Comparison of ENCODE assay signal across 9 mouse cellular contexts in genomic region chr9:65587270-65587572, GRCm38 (mm10). TPM values are rescaled to one million over a fixed set of nuclear protein-coding genes. Genes with fewer than 3 reads are reported as not detected.
DNase-seq lines count a peak whose midpoint lies in the region; ATAC-seq and TF ChIP-seq lines count a peak whose summit lies in the region.
"Had no signal": no experiment of that assay in that cellular context is flagged by ENCODE, and none has a peak within 500 bp of the region (broad histone marks: within the 10 kb centered on the region; RNA-seq: fewer than 3 reads in every experiment).

No protein-coding gene starts in this region.

- WGBS in lung, embryonic 15.5 days = under 1% methylated on average over 6 of the region's 6 CpGs
- under 1% methylated on average over 6 of the region's 6 CpGs for WGBS in forebrain, embryonic 10.5 days
- WGBS in limb, embryonic 14.5 days = 0% methylated on average over 6 of the region's 6 CpGs
- 0% methylated on average over 6 of the region's 6 CpGs for WGBS in olfactory bulb, adult 2 months

- no peak overlapping the region for H3K27ac ChIP-seq in lung, embryonic 15.5 days
- H3K27ac ChIP-seq in forebrain, embryonic 10.5 days = peak overlapping the region; percentile 92
- no peak overlapping the region for H3K27ac ChIP-seq in limb, embryonic 14.5 days (replicated peaks; ENCODE audit: low read depth, low read length)
- no peak overlapping the region for H3K27ac ChIP-seq in olfactory bulb, adult 2 months (ENCODE audit: insufficient read depth, low read depth, low read length)

- TF ChIP-seq CTCF in olfactory bulb, adult 2 months (IDR thresholded peaks at IDR 0.05; ENCODE audit: insufficient read depth, low read depth, low read length) = no peak

- no peak for DNase-seq in lung, postnatal 10 days
- no peak for DNase-seq in forebrain, embryonic 10.5 days (ENCODE audit: extremely low spot score, low spot score)
- no peak for DNase-seq in limb, embryonic 14.5 days (ENCODE audit: low spot score)
- no peak for DNase-seq in left cerebral cortex, postnatal 14 days (ENCODE audit: low spot score in 2 of 2)
- no peak for DNase-seq in spleen, adult 12 weeks (ENCODE audit: low spot score)
- no peak for DNase-seq in adrenal gland, adult (ENCODE audit: inconsistent age in 2 of 2, low spot score in 1 of 2)

- H3K9me3 ChIP-seq in lung, embryonic 15.5 days = no peaks in the 10 kb centered on the region
- H3K9me3 ChIP-seq in forebrain, embryonic 10.5 days = no peaks in the 10 kb centered on the region
- no peaks in the 10 kb centered on the region for H3K9me3 ChIP-seq in limb, embryonic 14.5 days (ENCODE audit: control insufficient read depth, low read length)

- H3K9ac ChIP-seq in lung, embryonic 15.5 days = peak overlapping the region; percentile 61
- H3K9ac ChIP-seq in limb, embryonic 14.5 days (ENCODE audit: low read depth, low read length, severe bottlenecking) = peak overlapping the region; percentile 69

- H3K4me3 ChIP-seq in lung, embryonic 15.5 days = peak overlapping the region; percentile 63
- H3K4me3 ChIP-seq in forebrain, embryonic 10.5 days = peak overlapping the region; percentile 86
- peak overlapping the region; percentile 56 for H3K4me3 ChIP-seq in limb, embryonic 14.5 days (replicated peaks; ENCODE audit: low read length)
- peak overlapping the region; percentile 42 for H3K4me3 ChIP-seq in olfactory bulb, adult 2 months (ENCODE audit: insufficient read depth, low read depth, low read length)

- intact Hi-C loops in left cerebral cortex, postnatal 14 days (cut with DNase I) = no loop called here

- H3K36me3 ChIP-seq in lung, embryonic 15.5 days = peaks cover 18% of the 10 kb centered on the region
- peaks cover 36% of the 10 kb centered on the region for H3K36me3 ChIP-seq in forebrain, embryonic 10.5 days (replicated peaks)
- H3K36me3 ChIP-seq in limb, embryonic 14.5 days (ENCODE audit: control insufficient read depth, insufficient read depth, low read length) = peaks cover 8% of the 10 kb centered on the region

- TF ChIP-seq POLR2A in limb, embryonic 14.5 days (IDR thresholded peaks at IDR 0.05; ENCODE audit: borderline replicate concordance, extremely low read depth, insufficient read depth, insufficient read length) = no peak
- no peak for TF ChIP-seq POLR2A in olfactory bulb, adult 2 months (IDR thresholded peaks at IDR 0.05; ENCODE audit: insufficient read depth, low read depth, low read length)

- peak overlapping the region; percentile 97 for H3K4me2 ChIP-seq in lung, embryonic 15.5 days
- H3K4me2 ChIP-seq in limb, embryonic 14.5 days (replicated peaks; ENCODE audit: low read depth, low read length, severe bottlenecking) = peak overlapping the region; percentile 99

- peaks cover 20% of the 10 kb centered on the region for H3K4me1 ChIP-seq in lung, embryonic 15.5 days
- peaks cover 40% of the 10 kb centered on the region for H3K4me1 ChIP-seq in forebrain, embryonic 10.5 days
- H3K4me1 ChIP-seq in limb, embryonic 14.5 days (ENCODE audit: control insufficient read depth, insufficient read depth, low read length) = peaks cover 26% of the 10 kb centered on the region
- peaks cover 17% of the 10 kb centered on the region for H3K4me1 ChIP-seq in olfactory bulb, adult 2 months (ENCODE audit: control insufficient read depth, insufficient read depth, low read length)

- ATAC-seq in lung, embryonic 15.5 days (ENCODE audit: borderline replicate concordance, extremely low read depth, low FRiP score, low TSS enrichment) = no peak
- no peak for ATAC-seq in limb, embryonic 14.5 days (ENCODE audit: low FRiP score, low read depth)

- no peaks in the 10 kb centered on the region for H3K27me3 ChIP-seq in lung, embryonic 15.5 days
- no peaks in the 10 kb centered on the region for H3K27me3 ChIP-seq in forebrain, embryonic 10.5 days (ENCODE audit: poor library complexity, severe bottlenecking)
- no peaks in the 10 kb centered on the region for H3K27me3 ChIP-seq in limb, embryonic 14.5 days (ENCODE audit: control insufficient read depth, insufficient read depth, low read length)

RNA-seq across cellular contexts. Expression of gene Pif1, which starts 0.3 kb away (rescaled TPM):
- polyA plus RNA-seq in lung, embryonic 15.5 days (2015; fragmentation: Nextera tagmentation; extraction: Ambion mirVana) = 16.6 and 19.0 TPM in 2 replicates
- polyA plus RNA-seq in forebrain, embryonic 10.5 days (2016; fragmentation: Nextera tagmentation; extraction: Ambion mirVana) = 30.9 and 31.9 TPM in 2 replicates
- 16.2 and 19.2 TPM in 2 replicates for polyA plus RNA-seq in limb, embryonic 14.5 days (2012; rRNA removed)
- 7.2 and 9.6 TPM in 2 replicates for polyA plus RNA-seq in limb, embryonic 14.5 days (2014; fragmentation: Nextera tagmentation; extraction: Ambion mirVana)
- not detected in 2 replicates for polyA plus RNA-seq in olfactory bulb, adult 2 months (2012; ENCODE audit: insufficient read depth, insufficient read length, low replicate concordance, missing spikeins)
- under 1 TPM; 0.42 to 0.82 TPM for total RNA-seq in left cerebral cortex, postnatal 14 days (2021)
- total RNA-seq: neutrophil, adult 5-6 weeks had no signal

RNA-seq across cellular contexts. Expression of gene Plekho2, which starts 7.4 kb away (rescaled TPM):
- 21.7 TPM in 2 replicates for polyA plus RNA-seq in lung, embryonic 15.5 days (2015; fragmentation: Nextera tagmentation; extraction: Ambion mirVana)
- 11.1 and 11.9 TPM in 2 replicates for polyA plus RNA-seq in forebrain, embryonic 10.5 days (2016; fragmentation: Nextera tagmentation; extraction: Ambion mirVana)
- polyA plus RNA-seq in limb, embryonic 14.5 days (2012; rRNA removed) = 14.2 and 17.1 TPM in 2 replicates
- polyA plus RNA-seq in limb, embryonic 14.5 days (2014; fragmentation: Nextera tagmentation; extraction: Ambion mirVana) = 14.4 and 14.7 TPM in 2 replicates
- polyA plus RNA-seq in olfactory bulb, adult 2 months (2012; ENCODE audit: insufficient read depth, insufficient read length, low replicate concordance, missing spikeins) = not detected in 2 replicates
- total RNA-seq in left cerebral cortex, postnatal 14 days (2021) = 1 to 10 TPM; 6.5 to 9.6 TPM

RNA-seq across cellular contexts. Expression of gene Rbpms2, which starts 42.2 kb away (rescaled TPM):
- polyA plus RNA-seq in lung, embryonic 15.5 days (2015; fragmentation: Nextera tagmentation; extraction: Ambion mirVana) = 15.1 and 16.6 TPM in 2 replicates
- 24.2 and 24.7 TPM in 2 replicates for polyA plus RNA-seq in forebrain, embryonic 10.5 days (2016; fragmentation: Nextera tagmentation; extraction: Ambion mirVana)
- polyA plus RNA-seq in limb, embryonic 14.5 days (2012; rRNA removed) = 19.3 and 31.9 TPM in 2 replicates
- polyA plus RNA-seq in limb, embryonic 14.5 days (2014; fragmentation: Nextera tagmentation; extraction: Ambion mirVana) = 10.3 and 13.8 TPM in 2 replicates
- not detected in 2 replicates for polyA plus RNA-seq in olfactory bulb, adult 2 months (2012; ENCODE audit: insufficient read depth, insufficient read length, low replicate concordance, missing spikeins)
- total RNA-seq in left cerebral cortex, postnatal 14 days (2021) = 1 to 10 TPM; 1.8 to 2.3 TPM

Comparison
In these comparisons a context has a peak if more than half of its experiments do, and no peak if none do; other contexts are left out.
1. RNA of gene Plekho2, which starts 7.4 kb away (polyA plus RNA-seq): 21.7 TPM in lung, embryonic 15.5 days, 14.2 to 17.1 TPM in limb, embryonic 14.5 days and 11.1 to 11.9 TPM in forebrain, embryonic 10.5 days; not detected in olfactory bulb, adult 2 months; every median in the first group is over 10 times any median in the second.
2. RNA of gene Rbpms2, which starts 42.2 kb away (polyA plus RNA-seq): 24.2 to 24.7 TPM in forebrain, embryonic 10.5 days, 10.3 to 31.9 TPM in limb, embryonic 14.5 days and 15.1 to 16.6 TPM in lung, embryonic 15.5 days; not detected in olfactory bulb, adult 2 months; every median in the first group is over 10 times any median in the second.
3. Peak in every context shown above with its lines, with median percentiles within 50 percentile points of each other: H3K4me3 ChIP-seq.